Comparison of ENCODE assay signal across 13 mouse cellular contexts in genomic region chr7:144905514-144905913, GRCm38 (mm10). TPM values are rescaled to one million over a fixed set of nuclear protein-coding genes. Genes with fewer than 3 reads are reported as not detected.
"Had no signal": no experiment of that assay in that cellular context is flagged by ENCODE, and none has a peak within 500 bp of the region (broad histone marks: within the 10 kb centered on the region; RNA-seq: fewer than 3 reads in every experiment).

No protein-coding gene starts in this region.

RNA-seq across cellular contexts. Expression of gene Fgf15, which starts 9.2 kb away (rescaled TPM):
- total RNA-seq: layer of hippocampus, adult 8-10 months; layer of hippocampus, postnatal 14 days; left cerebral cortex, adult 18-20 months; left cerebral cortex, postnatal 14 days; megakaryocyte progenitor cell, adult 5-6 weeks had no signal
- polyA plus RNA-seq: liver, embryonic 16.5 days; lung, embryonic 16.5 days; myocyte; stomach, embryonic 14.5 days; testis, adult 2 months had no signal

RNA-seq across cellular contexts. Expression of gene Fgf4, which starts 58.3 kb away (rescaled TPM):
- total RNA-seq: layer of hippocampus, adult 8-10 months; layer of hippocampus, postnatal 14 days; left cerebral cortex, adult 18-20 months; left cerebral cortex, postnatal 14 days; megakaryocyte progenitor cell, adult 5-6 weeks had no signal
- polyA plus RNA-seq: liver, embryonic 11.5 days; liver, embryonic 16.5 days; lung, embryonic 16.5 days; midbrain, embryonic 13.5 days; myocyte; neural tube, embryonic 15.5 days; stomach, embryonic 14.5 days; testis, adult 2 months had no signal
